Mouse (Mus musculus) bone marrow, adult 2 months (tissue): ENCODE measurements around the gene Pcnx2. TPM values are rescaled to one million over a fixed set of nuclear protein-coding genes. Genes with fewer than 3 reads are reported as not detected.

ENCODE experiments used
- H3K27ac ChIP-seq: fragments of 200-500 bp; 2 replicates; pipeline ENCODE4 v1.5.1; 2012; ENCODE audit warnings: low read depth, mild to moderate bottlenecking, control low read depth, inconsistent platforms, low read length; ENCODE audit not compliant: control insufficient read depth, poor library complexity, insufficient read depth
- H3K4me1 ChIP-seq: fragments of 200-500 bp; 2 replicates; pipeline ENCODE4 v1.6.1; 2011; ENCODE audit warnings: low read length; ENCODE audit not compliant: control insufficient read depth, insufficient read depth
- H3K4me3 ChIP-seq: fragments of 200-500 bp; replicated peaks from 2 replicates; pipeline ENCODE3; 2011; ENCODE audit warnings: mild to moderate bottlenecking, low read depth, low read length, control low read depth; ENCODE audit not compliant: control insufficient read depth
- CTCF ChIP-seq: fragments of 200-500 bp; IDR thresholded peaks from 2 replicates; pipeline ENCODE4 v1.5.1; 2011; ENCODE audit warnings: low read length, control low read depth; ENCODE audit not compliant: control insufficient read depth, insufficient read depth
- POLR2A ChIP-seq: fragments of 200-500 bp; IDR thresholded peaks from 2 replicates; pipeline ENCODE4 v1.6.1; 2011; ENCODE audit warnings: low read depth, mild to moderate bottlenecking, control low read depth, low read length, borderline replicate concordance; ENCODE audit not compliant: control insufficient read depth
- WGBS: fragments of 180-500 bp; shearing (Covaris S2); methylation state at CpG from one replicate; pipeline ENCODE4 v1.1.7; 2018; 5-methylcytosine and 5-hydroxymethylcytosine counted together
- polyA plus RNA-seq: library from polyadenylated mRNA; stranded (reverse); fragments of >200 nt; gene quantifications from 2 replicates; pipeline ENCODE4 v1.2.4, GENCODE M21; 2011; ENCODE audit warnings: low replicate concordance; ENCODE audit not compliant: missing spikeins, insufficient read depth, insufficient read length

The Pcnx2 gene
- polyA plus RNA-seq, 1 experiment: not detected

- 81% methylated on average over 10 of the region's 10 CpGs for WGBS
These were observed 22.2 kb upstream of the Pcnx2 start for GRCm38 (mm10) chr8:125920281-125920680.

GRCm38 (mm10) chr8:125919560-125919959, 21.4 kb upstream of the Pcnx2 start:
- Histone ChIP-seq H3K4me3 (no peak overlapping the region), H3K27ac (no peak overlapping the region), H3K4me1 (no peaks in the 10 kb centered on the region)
- TF ChIP-seq CTCF (no peak), POLR2A (no peak)
- 80% methylated on average over 8 of the region's 8 CpGs for WGBS

More at GRCm38 (mm10) chr8:125920281-125920680, 22.2 kb upstream of the Pcnx2 start:
- TF ChIP-seq POLR2A (no peak), CTCF (no peak)
- Histone ChIP-seq H3K4me1 (no peaks in the 10 kb centered on the region), H3K4me3 (no peak overlapping the region), H3K27ac (no peak overlapping the region)

GRCm38 (mm10) chr8:125918719-125919118, 20.6 kb upstream of the Pcnx2 start:
- TF ChIP-seq CTCF (no peak), POLR2A (no peak)
- Histone ChIP-seq H3K4me3 (no peak overlapping the region), H3K27ac (no peak overlapping the region), H3K4me1 (no peaks in the 10 kb centered on the region)
- WGBS: 71% methylated on average over 2 of the region's 2 CpGs

GRCm38 (mm10) chr8:125917013-125917412, 18.9 kb upstream of the Pcnx2 start:
- WGBS: 58% methylated on average over 10 of the region's 10 CpGs
- Histone ChIP-seq H3K4me1 (no peaks in the 10 kb centered on the region), H3K27ac (no peak overlapping the region), H3K4me3 (no peak overlapping the region)
- no peak for TF ChIP-seq POLR2A
- TF ChIP-seq CTCF: no peak

DNA sequence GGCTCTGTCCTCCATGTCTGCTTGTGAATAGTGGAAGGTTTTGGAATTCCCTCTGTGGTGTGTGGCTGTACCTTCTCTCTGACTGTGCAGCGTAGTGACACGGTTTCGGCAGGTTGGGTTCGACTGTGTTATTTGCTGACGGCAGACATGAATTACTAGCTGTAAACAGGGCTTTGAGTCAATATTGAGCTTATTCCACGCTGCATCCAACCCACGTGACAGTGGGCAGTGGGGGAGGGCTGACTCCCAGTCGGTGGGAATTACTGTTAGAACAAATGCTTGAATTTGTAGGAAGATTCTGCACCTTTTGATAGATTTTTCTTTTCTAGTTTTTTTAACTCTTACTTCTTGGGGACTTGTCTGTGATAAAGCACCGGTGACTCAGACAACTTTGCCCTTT, 16.3 kb upstream of the Pcnx2 start:
- WGBS: 81% methylated on average over 9 of the region's 9 CpGs
- Histone ChIP-seq H3K4me1 (no peaks in the 10 kb centered on the region), H3K27ac (no peak overlapping the region), H3K4me3 (no peak overlapping the region)
- no peak for TF ChIP-seq POLR2A
- no peak for TF ChIP-seq CTCF

DNA sequence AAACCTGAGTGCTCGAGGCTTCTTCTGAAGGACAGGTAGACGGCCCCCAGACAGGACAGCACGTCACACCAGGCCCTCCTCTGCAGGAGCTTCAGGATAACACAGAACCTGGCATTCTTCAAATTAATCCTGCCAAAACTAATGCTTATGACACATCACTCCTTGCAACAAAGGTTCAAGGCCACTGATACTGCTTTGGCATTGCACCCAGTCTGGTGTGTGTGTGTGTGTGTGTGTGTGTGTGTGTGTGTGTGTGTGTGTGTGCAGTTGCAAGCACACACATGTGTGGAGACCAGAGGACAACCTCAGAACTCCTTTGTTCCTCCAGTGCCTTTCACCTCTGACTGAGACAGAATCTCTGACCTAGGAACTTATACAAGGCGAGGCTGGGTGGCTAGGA, 15.1 kb upstream of the Pcnx2 start:
- no peak overlapping the region for H3K4me3 ChIP-seq
- no peak overlapping the region for H3K27ac ChIP-seq
- H3K4me1 ChIP-seq: no peaks in the 10 kb centered on the region
- 65% methylated on average over 4 of the region's 4 CpGs for WGBS
- TF ChIP-seq CTCF (no peak), POLR2A (no peak)

DNA sequence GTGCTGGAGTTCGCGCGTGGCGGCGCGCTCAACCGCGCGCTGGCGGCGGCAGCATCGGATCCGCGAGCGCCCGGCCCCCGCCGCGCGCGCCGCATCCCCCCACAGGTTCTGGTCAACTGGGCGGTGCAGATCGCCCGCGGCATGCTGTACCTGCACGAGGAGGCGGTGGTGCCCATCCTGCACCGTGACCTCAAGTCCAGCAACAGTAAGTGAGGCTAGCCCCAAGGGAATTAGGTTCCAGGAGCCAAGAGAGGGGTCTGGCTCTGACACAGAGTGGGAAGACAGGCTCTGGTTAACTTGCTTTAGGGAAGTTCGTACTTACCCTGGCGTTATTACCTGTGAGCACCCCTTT, 13.1 kb upstream of the Pcnx2 start:
- WGBS: 4% methylated on average over 31 of the region's 31 CpGs
- Histone ChIP-seq H3K4me3 (no peak overlapping the region), H3K4me1 (no peaks in the 10 kb centered on the region), H3K27ac (no peak overlapping the region)
- no peak for TF ChIP-seq CTCF
- no peak for TF ChIP-seq POLR2A

DNA sequence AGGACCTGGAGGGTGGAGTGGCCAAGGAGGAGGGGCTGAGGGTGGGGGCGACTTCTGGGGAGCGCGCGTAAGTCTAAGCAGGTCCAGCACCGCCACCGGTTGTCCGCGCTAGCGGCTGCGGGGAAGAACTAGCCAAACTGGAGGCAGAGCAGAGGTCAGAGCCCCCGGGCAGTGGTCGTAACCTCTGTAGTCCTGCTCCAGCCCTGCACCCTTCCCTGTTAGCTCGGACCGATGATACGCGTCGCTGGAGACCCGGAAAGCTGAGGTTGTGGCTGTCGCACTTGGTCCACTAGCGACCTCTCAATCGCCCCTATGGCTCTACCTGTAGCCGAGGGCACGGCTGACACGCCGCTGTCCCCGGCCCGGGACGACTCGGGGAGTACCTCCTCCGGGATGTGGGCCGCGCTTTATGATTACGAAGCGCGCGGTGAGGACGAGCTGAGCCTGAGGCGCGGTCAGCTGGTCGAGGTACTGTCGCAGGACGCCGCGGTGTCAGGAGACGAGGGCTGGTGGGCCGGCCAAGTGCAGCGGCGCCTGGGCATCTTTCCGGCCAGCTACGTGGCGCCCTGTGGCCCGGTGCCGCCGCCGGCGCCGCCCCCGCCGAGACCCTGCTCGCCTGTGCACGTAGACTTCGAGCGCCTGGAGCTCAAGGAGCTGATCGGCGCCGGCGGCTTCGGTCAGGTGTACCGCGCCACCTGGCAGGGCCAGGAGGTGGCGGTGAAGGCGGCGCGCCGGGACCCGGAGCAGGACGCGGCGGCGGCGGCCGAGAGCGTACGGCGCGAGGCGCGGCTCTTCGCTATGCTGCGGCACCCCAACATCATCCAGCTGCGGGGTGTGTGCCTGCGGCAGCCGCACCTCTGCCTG, 12.5 kb upstream of the Pcnx2 start, which contains the start of gene Map3k21:
Gene Map3k21 (plus strand): TSS at position 86 of the 864 bp plus-strand sequence.
- no peaks in the 10 kb centered on the region for H3K4me1 ChIP-seq
- WGBS: 2% methylated on average over 93 of the region's 93 CpGs
- TF ChIP-seq CTCF: no peak
- TF ChIP-seq POLR2A: no peak
- H3K4me3 ChIP-seq: no peak within 1 kb of the TSS
- no peak within 1 kb of the TSS for H3K27ac ChIP-seq
